Comparison of ENCODE assay signal across 11 mouse cellular contexts in the genomic region with DNA sequence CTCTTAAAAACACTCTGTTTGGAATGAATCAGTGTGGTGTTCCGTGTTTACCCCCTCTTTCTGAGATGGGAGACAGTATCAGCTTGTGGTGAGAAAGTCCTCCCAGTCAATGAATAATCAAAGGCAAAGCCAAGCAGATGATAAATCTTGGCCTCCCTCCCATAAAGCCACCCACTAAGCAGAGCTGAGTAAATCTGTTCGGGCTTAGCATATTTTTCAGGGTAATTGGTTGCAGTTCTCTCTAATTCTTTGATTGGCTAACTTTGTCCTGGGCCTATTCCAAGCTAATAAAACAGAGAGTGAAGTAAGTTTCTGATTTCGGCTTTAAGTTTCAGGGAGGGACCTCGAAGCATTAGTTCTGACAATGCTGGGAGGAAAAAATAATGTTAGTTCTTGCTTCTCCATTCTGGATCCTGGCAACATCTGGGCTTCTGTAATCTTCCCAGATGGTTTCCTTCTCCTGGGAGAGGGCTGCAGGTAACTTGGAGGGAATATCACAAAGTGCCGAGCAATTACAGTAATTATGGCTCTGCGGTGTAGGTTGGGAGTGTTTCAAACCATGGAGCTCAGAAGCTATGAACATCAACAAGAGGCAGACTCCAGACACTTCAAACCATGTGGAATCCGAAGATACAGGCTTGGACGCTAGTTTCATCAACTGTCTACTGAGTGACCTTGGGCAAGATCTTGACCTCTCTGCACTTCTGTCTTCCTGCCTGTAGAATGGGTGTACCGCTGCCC. TPM values are rescaled to one million over a fixed set of nuclear protein-coding genes. Genes with fewer than 3 reads are reported as not detected.
DNase-seq lines count a peak whose midpoint lies in the region; ATAC-seq lines count a peak whose summit lies in the region.
"Had no signal": no experiment of that assay in that cellular context is flagged by ENCODE, and none has a peak within 500 bp of the region (broad histone marks: within the 10 kb centered on the region; RNA-seq: fewer than 3 reads in every experiment).

No protein-coding gene starts in this region.

- no peaks in the 10 kb centered on the region for H3K4me1 ChIP-seq in midbrain, embryonic 14.5 days (ENCODE audit: control insufficient read depth, insufficient read depth, low read length)
- no peaks in the 10 kb centered on the region for H3K4me1 ChIP-seq in midbrain, embryonic 13.5 days (replicated peaks)
- H3K4me1 ChIP-seq: liver, embryonic 13.5 days had no signal

- H3K4me2 ChIP-seq in midbrain, embryonic 14.5 days (ENCODE audit: low read length) = no peak overlapping the region
- no peak overlapping the region for H3K4me2 ChIP-seq in midbrain, embryonic 13.5 days (replicated peaks)
- H3K4me2 ChIP-seq: liver, embryonic 13.5 days had no signal

- DNase-seq in cerebellum, postnatal 10 days = peak; percentile 52 to 56
- no peak for DNase-seq in cerebellum, postnatal 25 days
- DNase-seq in midbrain, embryonic 14.5 days = peak; percentile 8
- DNase-seq in layer of hippocampus, adult 9-10 months (ENCODE audit: low spot score) = peak; percentile 80
- peak; percentile 53 for DNase-seq in right cerebral cortex, postnatal 25 days
- DNase-seq in lung, postnatal 25 days (ENCODE audit: low spot score) = no peak
- no peak for DNase-seq in heart, adult 18-20 months
- DNase-seq: cerebellum, adult 11-12 months; heart, adult 11 months; liver, embryonic 13.5 days had no signal

- H3K36me3 ChIP-seq in midbrain, embryonic 14.5 days (ENCODE audit: control insufficient read depth, insufficient read depth, low read length) = no peaks in the 10 kb centered on the region
- no peaks in the 10 kb centered on the region for H3K36me3 ChIP-seq in midbrain, embryonic 13.5 days
- H3K36me3 ChIP-seq: liver, embryonic 13.5 days had no signal

- no peak overlapping the region for H3K27ac ChIP-seq in midbrain, embryonic 14.5 days (replicated peaks; ENCODE audit: low read depth, low read length)
- no peak overlapping the region for H3K27ac ChIP-seq in midbrain, embryonic 13.5 days
- H3K27ac ChIP-seq: liver, embryonic 13.5 days had no signal

- ATAC-seq in midbrain, embryonic 14.5 days (ENCODE audit: low FRiP score, low TSS enrichment) = no peak
- ATAC-seq in midbrain, embryonic 13.5 days = no peak

- no peak overlapping the region for H3K4me3 ChIP-seq in midbrain, embryonic 14.5 days (replicated peaks; ENCODE audit: low read depth, low read length)
- H3K4me3 ChIP-seq in midbrain, embryonic 13.5 days (replicated peaks) = no peak overlapping the region
- H3K4me3 ChIP-seq: liver, embryonic 13.5 days had no signal

- H3K9me3 ChIP-seq in midbrain, embryonic 14.5 days (ENCODE audit: control insufficient read depth, low read length) = no peaks in the 10 kb centered on the region
- H3K9me3 ChIP-seq in midbrain, embryonic 13.5 days = no peaks in the 10 kb centered on the region
- H3K9me3 ChIP-seq: liver, embryonic 13.5 days had no signal

- no peak overlapping the region for H3K9ac ChIP-seq in midbrain, embryonic 14.5 days (replicated peaks; ENCODE audit: low read length)
- no peak overlapping the region for H3K9ac ChIP-seq in midbrain, embryonic 13.5 days (replicated peaks)
- H3K9ac ChIP-seq: liver, embryonic 13.5 days had no signal

- H3K27me3 ChIP-seq in midbrain, embryonic 14.5 days (ENCODE audit: control insufficient read depth, insufficient read depth, low read length) = no peaks in the 10 kb centered on the region
- H3K27me3 ChIP-seq in midbrain, embryonic 13.5 days = no peaks in the 10 kb centered on the region
- H3K27me3 ChIP-seq: liver, embryonic 13.5 days had no signal

- WGBS in midbrain, embryonic 14.5 days = 81% methylated on average over 9 of the region's 9 CpGs
- 81% methylated on average over 9 of the region's 9 CpGs for WGBS in midbrain, embryonic 13.5 days

RNA-seq across cellular contexts. Expression of a gene that starts 44.3 kb away (rescaled TPM):
- polyA plus RNA-seq in midbrain, embryonic 14.5 days (2014; fragmentation: Nextera tagmentation; extraction: Ambion mirVana) = 98.8 and 113 TPM in 2 replicates
- 82.3 and 83.5 TPM in 2 replicates for polyA plus RNA-seq in midbrain, embryonic 13.5 days (2015; fragmentation: Nextera tagmentation; extraction: Ambion mirVana)
- 100 to 1,000 TPM in 1 of 2 experiments, 10 to 100 TPM in 1; 97.1 to 101 TPM for total RNA-seq in heart, adult 18-20 months (2021)

Comparison
In these comparisons a context has a peak if more than half of its experiments do, and no peak if none do; other contexts are left out.
1. DNase-seq: peak in cerebellum, postnatal 10 days (2 of 2), midbrain, embryonic 14.5 days (single experiment), layer of hippocampus, adult 9-10 months (single experiment) and right cerebral cortex, postnatal 25 days (single experiment); none in cerebellum, postnatal 25 days (0 of 2), lung, postnatal 25 days (single experiment) and heart, adult 18-20 months (0 of 2).